Mouse (Mus musculus) retina, adult 2 months (tissue): ENCODE results near the gene Pofut2.

ENCODE experiments used
- DNase-seq: peaks from one replicate; pipeline ENCODE4 v3.0.0-alpha.2; 2012; ENCODE audit warnings: low read depth, low spot score

The Pofut2 gene

DNA sequence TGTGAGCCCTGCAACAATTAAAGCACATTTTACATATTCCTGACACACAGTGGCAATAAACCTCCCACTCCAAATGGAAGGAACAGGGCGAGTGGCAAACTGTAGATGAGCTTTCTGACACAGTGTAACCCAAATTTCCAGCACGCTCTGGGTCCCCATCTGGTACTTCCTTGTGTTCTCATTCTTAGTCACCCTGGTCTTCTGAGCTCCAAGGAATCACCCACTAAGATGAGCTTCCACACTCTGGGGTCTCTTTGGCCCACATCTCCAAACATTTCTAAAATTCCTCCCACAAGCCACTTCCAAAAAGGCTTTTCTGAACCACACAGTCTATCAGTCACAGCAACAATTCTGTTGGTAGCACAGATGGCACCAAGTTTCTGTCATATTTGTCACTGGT is 56.7 kb downstream of the Pofut2 start:
- DNase-seq = no peak
